17 mouse cellular contexts compared by ENCODE assay signal in the genomic region with DNA sequence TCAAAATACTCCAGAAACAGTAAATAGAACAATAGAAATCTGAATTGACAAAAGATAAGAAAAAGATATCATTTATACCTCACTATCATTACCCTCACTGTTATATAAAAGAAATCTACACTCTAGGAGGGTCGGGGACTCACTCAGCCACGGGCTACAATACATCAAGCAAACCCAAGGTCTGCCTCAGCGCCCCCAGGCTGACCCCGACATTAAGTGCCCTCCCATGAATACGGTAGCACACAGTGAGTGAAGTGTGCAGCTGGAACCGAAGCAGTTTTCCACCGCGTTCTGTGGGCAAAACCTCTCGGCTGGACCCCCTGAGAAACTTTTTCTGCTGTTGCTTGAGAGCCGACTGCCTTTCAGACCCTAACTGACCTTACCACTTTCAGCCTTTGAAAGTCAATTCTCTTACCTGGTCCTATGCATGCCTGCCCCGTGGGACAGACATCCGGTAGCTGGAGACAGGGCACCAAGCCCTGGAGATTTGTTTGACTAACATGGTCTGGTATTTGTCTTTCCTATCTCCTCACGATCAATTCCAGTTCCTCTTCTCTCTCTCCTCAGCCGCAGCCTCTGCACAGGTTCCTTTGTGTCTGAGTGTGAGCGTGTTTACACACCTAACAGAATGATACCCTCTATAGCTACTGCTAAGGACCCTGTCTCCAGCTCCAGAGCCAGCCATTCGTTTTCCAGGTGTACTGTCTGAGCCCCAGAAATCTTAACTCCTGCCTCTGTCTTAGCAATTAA.
DNase-seq lines count a peak whose midpoint lies in the region; ATAC-seq and TF ChIP-seq lines count a peak whose summit lies in the region.
"Had no signal": no experiment of that assay in that cellular context is flagged by ENCODE, and none has a peak within 500 bp of the region (broad histone marks: within the 10 kb centered on the region; RNA-seq: fewer than 3 reads in every experiment).

No protein-coding gene starts in this region.

- 17% methylated on average over 16 of the region's 16 CpGs for WGBS in lung, embryonic 14.5 days
- 11% methylated on average over 16 of the region's 16 CpGs for WGBS in intestine, embryonic 14.5 days
- 44% methylated on average over 16 of the region's 16 CpGs for WGBS in neural tube, embryonic 12.5 days
- 50% methylated on average over 16 of the region's 16 CpGs for WGBS in thymus, adult 2 months

- no peaks in the 10 kb centered on the region for H3K36me3 ChIP-seq in lung, embryonic 14.5 days (ENCODE audit: insufficient read depth)
- H3K36me3 ChIP-seq in intestine, embryonic 14.5 days (ENCODE audit: control insufficient read depth, insufficient read depth, low read length) = no peaks in the 10 kb centered on the region
- no peaks in the 10 kb centered on the region for H3K36me3 ChIP-seq in neural tube, embryonic 12.5 days
- H3K36me3 ChIP-seq in thymus, adult 2 months (ENCODE audit: control insufficient read depth, insufficient read depth, low read length) = no peaks in the 10 kb centered on the region
- H3K36me3 ChIP-seq: hindbrain, embryonic 15.5 days; limb, embryonic 15.5 days had no signal

- ATAC-seq in lung, embryonic 14.5 days (ENCODE audit: insufficient read depth) = peak; percentile 88
- 0 out of 2 replicates have a peak, but pooled peaks have one; percentile 29 for ATAC-seq in common myeloid progenitor, adult 5-6 weeks (replicated peaks; ENCODE audit: low read depth, poor library complexity, severe bottlenecking)
- no peak for ATAC-seq in intestine, embryonic 14.5 days (replicated peaks; ENCODE audit: low FRiP score, low TSS enrichment, low read depth)
- ATAC-seq in neural tube, embryonic 12.5 days (ENCODE audit: low FRiP score, low read depth) = peak; percentile 79; the same call in 1 of the 2 replicates
- ATAC-seq in megakaryocyte, adult 5-6 weeks (ENCODE audit: poor library complexity, severe bottlenecking) = no peak
- ATAC-seq: forebrain, postnatal 0 days had no signal

- DNase-seq in lung, embryonic 14.5 days = peak; percentile 38
- DNase-seq in lung, postnatal 10 days = no peak
- DNase-seq in intestine, embryonic 14.5 days (ENCODE audit: low spot score) = no peak
- DNase-seq in thymus, adult 2 months = no peak
- DNase-seq: adrenal gland, postnatal 36 days; cerebellum, adult 9-10 months; forebrain, postnatal 0 days; kidney, adult 8-10 months; kidney, postnatal 36 days; thymus, postnatal 25 days had no signal

- peak overlapping the region; percentile 72 for H3K27ac ChIP-seq in lung, embryonic 14.5 days (ENCODE audit: low read depth)
- no peak overlapping the region for H3K27ac ChIP-seq in intestine, embryonic 14.5 days (ENCODE audit: low read depth)
- no peak overlapping the region for H3K27ac ChIP-seq in neural tube, embryonic 12.5 days
- H3K27ac ChIP-seq in thymus, adult 2 months (ENCODE audit: control insufficient read depth, insufficient read depth, low read length) = no peak overlapping the region
- H3K27ac ChIP-seq: hindbrain, embryonic 15.5 days; limb, embryonic 15.5 days had no signal

- TF ChIP-seq CTCF in lung, embryonic 14.5 days (IDR thresholded peaks at IDR 0.05; ENCODE audit: low read depth) = no peak
- TF ChIP-seq CTCF in thymus, adult 2 months (IDR thresholded peaks at IDR 0.05; ENCODE audit: borderline replicate concordance, control insufficient read depth, extremely low read depth, insufficient read depth, low read length, poor library complexity) = no peak

- H3K4me3 ChIP-seq in lung, embryonic 14.5 days (ENCODE audit: low read depth, low read length) = no peak overlapping the region
- H3K4me3 ChIP-seq in intestine, embryonic 14.5 days (ENCODE audit: low read depth, low read length) = no peak overlapping the region
- no peak overlapping the region for H3K4me3 ChIP-seq in neural tube, embryonic 12.5 days
- H3K4me3 ChIP-seq in thymus, adult 2 months (ENCODE audit: control insufficient read depth, insufficient read depth, low read length) = no peak overlapping the region
- H3K4me3 ChIP-seq: erythroblast, embryonic 14.5 days; hindbrain, embryonic 15.5 days; limb, embryonic 15.5 days; megakaryocyte, embryonic 14.5 days had no signal

- no peaks in the 10 kb centered on the region for H3K27me3 ChIP-seq in lung, embryonic 14.5 days (ENCODE audit: insufficient read depth, low read length)
- H3K27me3 ChIP-seq in intestine, embryonic 14.5 days (replicated peaks; ENCODE audit: control insufficient read depth, insufficient read depth, low read length) = no peaks in the 10 kb centered on the region
- H3K27me3 ChIP-seq in neural tube, embryonic 12.5 days (replicated peaks) = no peaks in the 10 kb centered on the region
- H3K27me3 ChIP-seq in thymus, adult 2 months (ENCODE audit: control insufficient read depth, insufficient read depth, low read length) = no peaks in the 10 kb centered on the region
- H3K27me3 ChIP-seq: hindbrain, embryonic 15.5 days; limb, embryonic 15.5 days; megakaryocyte, embryonic 14.5 days had no signal

- H3K4me1 ChIP-seq in lung, embryonic 14.5 days (ENCODE audit: insufficient read depth) = no peaks in the 10 kb centered on the region
- H3K4me1 ChIP-seq in intestine, embryonic 14.5 days (replicated peaks; ENCODE audit: control insufficient read depth, insufficient read depth, low read length) = no peaks in the 10 kb centered on the region; the same call in 1 of the 2 replicates
- H3K4me1 ChIP-seq in neural tube, embryonic 12.5 days = peaks cover 9% of the 10 kb centered on the region; the same call in 1 of the 2 replicates
- no peaks in the 10 kb centered on the region; the same call in 1 of the 2 replicates for H3K4me1 ChIP-seq in thymus, adult 2 months (replicated peaks; ENCODE audit: control insufficient read depth, insufficient read depth, low read length)
- H3K4me1 ChIP-seq: hindbrain, embryonic 15.5 days; limb, embryonic 15.5 days; megakaryocyte, embryonic 14.5 days had no signal

- no peak overlapping the region for H3K4me2 ChIP-seq in lung, embryonic 14.5 days
- peak overlapping the region; percentile 15; the same call in 1 of the 2 replicates for H3K4me2 ChIP-seq in intestine, embryonic 14.5 days (ENCODE audit: low read length)
- no peak overlapping the region for H3K4me2 ChIP-seq in neural tube, embryonic 12.5 days (replicated peaks)
- H3K4me2 ChIP-seq: hindbrain, embryonic 15.5 days; limb, embryonic 15.5 days had no signal

- H3K9ac ChIP-seq in lung, embryonic 14.5 days = no peak overlapping the region
- H3K9ac ChIP-seq in intestine, embryonic 14.5 days (ENCODE audit: low read length) = no peak overlapping the region
- H3K9ac ChIP-seq in neural tube, embryonic 12.5 days = no peak overlapping the region
- H3K9ac ChIP-seq: forebrain, postnatal 0 days; hindbrain, embryonic 15.5 days; limb, embryonic 15.5 days had no signal

- no peak for TF ChIP-seq POLR2A in thymus, adult 2 months (IDR thresholded peaks at IDR 0.05; ENCODE audit: control insufficient read depth, extremely low read depth, insufficient read depth, low read length, poor library complexity)

- H3K9me3 ChIP-seq in lung, embryonic 14.5 days (ENCODE audit: low read depth, low read length) = no peaks in the 10 kb centered on the region
- H3K9me3 ChIP-seq in intestine, embryonic 14.5 days (ENCODE audit: control insufficient read depth, low read length) = no peaks in the 10 kb centered on the region
- no peaks in the 10 kb centered on the region for H3K9me3 ChIP-seq in neural tube, embryonic 12.5 days
- H3K9me3 ChIP-seq: hindbrain, embryonic 15.5 days; limb, embryonic 15.5 days; megakaryocyte, embryonic 14.5 days had no signal

Comparison
In these comparisons a context has a peak if more than half of its experiments do, and no peak if none do; other contexts are left out.
1. ATAC-seq: peak in lung, embryonic 14.5 days (single experiment), common myeloid progenitor, adult 5-6 weeks (single experiment) and neural tube, embryonic 12.5 days (single experiment); none in intestine, embryonic 14.5 days (single experiment) and megakaryocyte, adult 5-6 weeks (single experiment).